Mouse (Mus musculus) hematopoietic stem cell, adult 5-6 weeks (primary cell): ENCODE results near the gene Tgfbr3. TPM values are rescaled to one million over a fixed set of nuclear protein-coding genes. Genes with fewer than 3 reads are reported as not detected.

ENCODE experiments used
- ATAC-seq, 2 experiments: fragments of 125-278 bp in 1 of 2; replicated peaks in 1 of 2; 2 replicates each; pipeline ENCODE4 v1.8.0; 2016 to 2017; ENCODE audit warnings: inconsistent platforms in 2 of 2, mild to moderate bottlenecking in 2 of 2, moderate number of reproducible peaks in 2 of 2, low read depth in 1 of 2, moderate TSS enrichment in 1 of 2; ENCODE audit not compliant: low FRiP score in 2 of 2, poor library complexity in 2 of 2, severe bottlenecking in 2 of 2, insufficient read depth in 1 of 2, low TSS enrichment in 1 of 2
- total RNA-seq: library from RNA; stranded (forward); fragments of 172-1452, 232-1000 nt; gene quantifications from 2 replicates; pipeline ENCODE4 v1.2.3, GENCODE M21; 2017

Tgfbr3 gene
- 10.0 and 17.4 TPM in 2 replicates for total RNA-seq

DNA sequence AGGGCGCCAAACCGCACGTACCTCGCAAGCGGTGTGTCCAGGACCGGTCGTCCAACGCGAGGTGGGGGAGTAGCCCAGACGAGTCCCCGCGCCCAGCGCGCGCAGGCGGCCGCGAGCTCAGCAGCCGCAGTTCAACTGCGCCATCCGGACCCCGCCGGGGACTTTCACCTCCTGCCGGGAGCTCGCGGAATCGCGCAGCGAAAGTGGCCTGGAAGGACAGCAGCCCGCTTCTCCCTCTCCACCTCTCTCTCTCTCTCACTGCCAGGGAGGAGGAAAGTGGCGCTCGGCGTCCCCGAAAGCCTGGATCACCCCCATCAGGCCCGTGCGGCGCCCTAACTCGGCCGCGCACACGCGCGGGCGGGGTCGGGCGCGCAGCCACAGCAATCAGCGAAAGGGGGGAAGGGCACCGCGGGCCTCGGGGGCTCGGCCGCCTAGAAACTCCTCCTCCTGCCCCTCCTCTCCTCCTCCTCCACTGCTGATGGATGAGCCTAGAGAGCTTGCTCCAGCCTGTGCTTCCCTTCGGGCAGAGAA lies at the start of gene Tgfbr3:
TSS of gene Tgfbr3 (minus strand) at position 396 of the 531 bp plus-strand sequence.
- peak; percentile 60 to 74 for ATAC-seq

DNA sequence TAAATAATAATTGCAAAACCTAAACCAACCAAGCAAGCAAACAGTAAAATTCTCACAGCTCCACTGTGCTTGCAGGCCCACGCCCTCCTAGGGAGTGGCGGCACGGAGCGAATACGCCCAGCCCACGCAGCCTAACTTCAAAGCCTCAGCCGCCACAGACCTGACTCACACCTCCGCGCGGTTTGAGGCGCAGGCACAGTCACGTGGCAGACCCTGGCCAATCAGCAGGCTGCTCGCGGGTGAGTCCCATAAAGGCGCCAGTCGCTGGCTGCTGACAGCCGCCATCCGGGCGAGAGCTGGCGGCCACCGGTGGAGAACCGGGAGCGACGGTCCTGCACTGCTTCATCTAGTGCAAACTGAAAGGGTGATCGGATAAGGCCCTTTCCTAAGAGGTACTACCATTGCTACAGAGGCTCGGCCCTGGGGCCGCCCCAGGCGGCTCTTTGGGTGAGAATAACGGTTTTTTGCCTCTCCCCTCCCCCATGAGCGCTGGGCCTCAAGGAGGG lies 41.5 kb upstream of the Tgfbr3 start, which contains the start of gene Brdt:
TSS of gene Brdt (plus strand) at position 244 of the 506 bp plus-strand sequence.
- no peak; a peak in 1 of 4 replicates for ATAC-seq

DNA sequence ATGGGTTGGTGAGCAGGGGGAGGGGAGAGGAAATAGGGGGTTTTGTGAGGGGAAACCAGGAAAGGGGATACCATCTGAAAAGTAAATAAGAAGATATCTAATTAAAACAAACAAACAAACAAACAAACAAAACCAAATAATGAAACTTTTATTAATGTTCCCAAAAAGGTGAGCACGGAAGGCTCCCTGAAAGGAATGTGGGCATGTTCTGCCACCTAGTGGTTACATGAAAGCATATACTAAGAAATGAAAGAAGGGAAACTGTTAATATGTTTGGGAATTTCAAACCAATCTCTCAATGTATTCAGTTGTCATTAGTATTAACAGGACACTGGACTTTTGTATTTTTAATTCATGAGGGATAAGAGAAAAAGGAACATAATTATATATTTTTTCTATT lies 31.3 kb upstream of the Tgfbr3 start:
- ATAC-seq: no peak

DNA sequence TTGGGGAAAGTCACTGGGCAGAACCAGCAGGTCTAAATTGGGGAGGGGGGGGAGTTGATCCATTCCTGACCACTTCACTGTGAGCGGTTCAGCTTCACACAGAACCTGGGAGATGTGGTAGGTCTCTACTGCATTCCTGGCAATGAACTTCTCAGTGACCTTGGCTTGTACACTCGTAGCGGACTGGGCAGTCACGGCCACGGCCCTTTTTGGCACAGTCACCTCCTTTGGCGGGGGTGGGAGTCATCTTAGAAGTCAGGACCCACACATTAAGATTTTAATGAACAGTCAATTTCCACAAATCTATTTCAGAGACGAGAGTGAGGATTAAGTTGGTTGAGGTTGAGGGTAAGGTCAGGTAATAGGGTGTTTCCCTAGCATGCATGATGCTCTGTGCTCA lies 27.7 kb upstream of the Tgfbr3 start:
- ATAC-seq: no peak

DNA sequence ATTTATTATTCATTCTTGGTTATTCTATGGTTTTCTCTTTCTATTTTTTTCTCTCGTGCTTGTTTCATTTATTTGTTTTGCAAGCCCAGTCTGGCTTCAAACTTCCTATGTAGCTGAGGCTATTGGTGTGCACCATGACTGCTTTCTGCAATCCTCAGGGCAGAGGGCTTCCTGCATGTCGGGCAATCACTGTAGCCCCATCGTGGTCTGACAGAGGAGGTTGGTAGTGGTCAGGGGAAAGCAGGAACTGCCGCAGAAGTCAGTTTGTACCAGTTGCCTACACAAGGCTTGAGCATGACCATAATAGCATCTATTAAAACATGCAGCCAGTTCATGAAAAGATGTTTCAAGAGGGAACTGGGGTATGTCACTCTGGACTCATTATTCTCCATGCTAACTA lies 18.0 kb upstream of the Tgfbr3 start:
- ATAC-seq: no peak

DNA sequence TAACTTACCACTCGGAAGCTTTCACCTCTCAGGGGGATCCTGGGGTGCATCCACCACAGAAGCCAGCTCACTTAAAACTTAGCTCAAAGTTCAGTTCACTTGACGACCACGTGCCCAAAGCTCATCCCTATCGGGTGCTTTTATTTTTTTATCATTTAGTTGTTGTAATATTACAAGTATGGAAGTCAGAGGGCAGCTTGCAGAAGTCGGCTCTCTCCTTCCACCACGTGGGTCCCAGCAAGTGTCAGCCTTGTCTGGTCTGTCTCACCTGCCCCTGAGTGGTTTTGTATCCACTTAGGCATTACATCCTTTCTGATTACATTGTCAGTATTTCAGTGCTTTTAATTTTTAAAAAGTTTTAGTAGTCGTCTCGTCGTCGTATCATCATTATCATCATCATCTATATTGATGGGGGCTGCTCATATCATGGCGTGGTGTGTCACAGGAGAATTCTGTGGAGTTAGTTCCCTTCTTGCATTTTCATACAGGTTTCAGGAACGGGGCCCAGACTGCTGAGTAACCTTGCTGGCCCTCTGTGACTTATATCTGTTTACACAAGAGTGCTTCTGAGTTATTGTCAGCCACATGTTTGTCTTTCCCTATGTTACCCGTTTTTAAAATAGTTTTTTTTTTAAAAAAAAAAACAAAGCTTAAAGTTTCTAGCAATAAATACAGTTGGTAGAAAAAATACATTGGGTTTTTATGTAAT lies 14.8 kb upstream of the Tgfbr3 start:
- no peak for ATAC-seq

DNA sequence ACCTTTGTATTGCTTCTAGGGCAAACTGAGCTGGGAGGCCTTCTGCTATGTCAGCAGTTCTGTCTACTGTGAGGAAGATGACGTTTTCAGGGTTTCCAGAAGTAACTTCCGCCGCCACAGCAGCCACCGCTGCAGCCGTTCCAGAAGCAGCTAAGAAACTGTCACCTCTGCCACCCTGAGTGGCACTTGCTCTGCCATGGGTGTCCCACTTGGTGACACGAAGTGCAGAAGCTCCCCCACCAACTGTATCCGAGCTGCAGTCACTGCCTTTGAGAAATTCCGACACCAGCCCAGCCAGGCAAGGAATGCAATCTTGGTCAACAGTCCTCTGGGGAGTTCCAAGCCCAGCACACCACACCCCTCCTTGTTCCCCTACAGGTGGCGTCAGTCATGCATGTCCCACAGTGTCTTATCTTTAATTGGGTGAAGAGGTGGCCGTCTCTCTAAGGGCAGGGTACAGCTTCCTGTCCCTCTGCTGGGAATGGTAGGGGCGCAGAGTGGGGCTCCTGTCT lies 14.0 kb upstream of the Tgfbr3 start:
- ATAC-seq: peak; percentile 65 to 73

DNA sequence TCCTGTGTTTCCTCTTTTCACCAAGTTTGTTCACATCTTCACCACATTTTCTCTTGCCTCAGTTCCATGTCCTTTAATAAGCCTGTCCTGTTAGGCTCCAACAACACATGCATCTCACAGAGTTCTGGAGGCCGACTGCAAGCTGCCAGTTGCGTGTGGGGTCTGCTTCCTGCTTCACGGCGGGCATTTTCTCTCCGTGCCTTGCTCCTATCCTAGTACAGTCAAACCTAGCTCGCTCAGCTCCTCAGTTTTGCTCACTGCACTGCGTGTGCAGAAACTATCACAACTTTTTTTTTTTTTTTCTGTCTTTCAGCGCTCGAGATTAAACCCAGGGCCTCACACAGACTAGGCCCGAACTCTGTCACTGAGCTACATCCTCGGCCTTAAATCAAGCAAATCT lies 9.4 kb upstream of the Tgfbr3 start:
- no peak for ATAC-seq

DNA sequence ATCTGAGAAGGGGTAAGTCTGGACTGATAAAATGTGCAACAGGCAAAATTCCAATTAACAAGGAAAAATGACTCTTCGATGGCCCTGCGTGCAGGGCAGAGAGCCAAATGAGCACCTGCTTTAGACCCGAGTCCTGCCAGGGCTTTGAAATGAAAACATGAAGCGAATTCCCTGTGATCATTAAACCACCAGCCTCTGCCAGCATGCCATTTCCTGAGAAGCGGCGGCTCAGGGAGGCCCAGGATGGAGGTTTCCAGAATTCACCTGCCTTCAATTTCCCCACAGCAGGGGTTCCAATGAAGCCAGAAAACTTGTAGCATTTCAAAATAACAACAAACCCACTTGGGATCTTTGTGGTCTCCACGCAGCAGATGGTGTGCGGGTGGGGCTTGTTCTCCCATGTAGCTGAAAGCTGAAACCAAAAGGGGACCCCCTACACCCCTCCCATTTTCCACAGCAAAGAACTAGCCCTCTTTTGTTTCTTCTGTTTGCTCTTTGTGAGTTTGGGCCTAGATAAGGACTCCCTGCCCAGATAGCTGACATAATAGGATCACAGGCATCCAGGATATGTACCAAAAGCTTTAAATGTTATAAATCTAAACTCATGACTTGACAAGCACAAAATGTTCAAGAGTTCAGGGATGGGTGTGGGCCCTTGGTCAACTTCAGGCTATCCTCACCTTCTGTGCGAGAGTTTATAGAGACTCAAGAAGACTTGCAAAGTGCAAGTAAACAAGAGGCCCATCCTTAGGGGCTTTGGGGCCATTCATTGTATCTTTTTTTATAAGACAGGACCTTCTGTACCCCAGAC lies 7.3 kb upstream of the Tgfbr3 start:
- no peak for ATAC-seq

DNA sequence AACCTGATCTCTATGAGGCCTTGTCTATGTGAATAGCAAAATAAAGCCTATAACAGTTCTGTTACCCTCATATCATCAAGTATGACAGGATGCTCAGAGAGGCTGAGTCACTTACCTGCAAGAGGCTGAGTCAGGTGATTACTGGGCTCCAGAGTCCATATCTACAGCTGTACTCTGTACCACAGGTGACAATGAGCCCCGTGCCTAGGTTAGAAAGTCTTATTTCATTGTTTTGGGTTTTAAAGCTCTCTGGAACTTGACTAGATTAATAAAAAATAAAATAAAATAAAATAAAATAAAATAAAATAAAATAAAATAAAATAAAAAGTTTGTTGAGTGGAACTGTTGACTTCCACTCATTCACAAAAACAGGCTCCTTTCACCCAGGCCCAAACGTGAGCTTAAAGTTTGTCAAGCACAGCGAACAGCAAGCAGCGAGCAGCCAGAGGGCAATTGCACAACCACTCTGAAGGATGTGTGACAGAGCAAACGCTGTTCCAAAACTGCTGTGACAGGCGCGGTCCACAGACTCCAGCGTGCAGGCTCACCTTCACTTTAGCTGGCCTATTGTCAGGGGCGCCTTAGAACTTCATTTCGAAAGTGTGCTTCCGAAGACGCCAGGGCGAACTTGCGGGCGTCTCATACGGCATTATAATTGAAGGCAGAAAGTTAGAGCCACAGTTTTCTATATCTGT lies 6.5 kb upstream of the Tgfbr3 start:
- no peak for ATAC-seq

DNA sequence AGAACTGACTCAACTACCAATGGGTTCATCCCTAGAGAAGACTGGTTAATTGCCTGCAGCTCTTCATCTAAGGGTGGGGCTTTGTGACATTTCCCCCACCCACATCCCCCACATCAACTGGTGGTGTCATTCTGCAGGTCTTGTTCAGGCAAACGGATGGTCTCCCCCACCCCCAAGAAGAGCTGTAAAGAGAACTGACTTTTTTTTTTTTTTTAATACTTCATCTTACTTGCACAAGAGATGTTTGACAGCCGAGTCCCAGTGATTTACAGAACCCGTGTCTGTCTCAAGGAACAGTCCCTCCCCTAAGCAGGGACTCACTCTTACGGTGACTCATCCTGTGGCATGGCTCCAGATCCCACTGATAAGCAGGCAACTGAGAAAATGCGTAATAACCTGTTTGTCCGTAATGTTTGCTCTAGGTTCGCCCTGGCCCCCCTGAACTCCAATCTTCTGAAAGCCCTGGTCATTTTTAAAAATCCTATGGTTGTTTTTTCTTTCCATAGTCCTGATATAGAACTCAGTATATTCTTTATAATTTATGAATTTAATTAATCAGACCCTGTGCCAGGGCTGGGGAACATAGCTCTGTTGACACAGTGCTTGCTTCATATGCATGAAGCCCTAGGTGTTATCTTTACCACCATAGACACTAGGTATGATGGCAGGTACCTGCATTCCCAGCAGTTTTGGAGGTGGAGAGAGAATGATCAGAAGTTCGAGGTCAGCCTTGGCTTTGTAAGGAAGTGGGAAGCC lies 5.8 kb upstream of the Tgfbr3 start:
- ATAC-seq: no peak

DNA sequence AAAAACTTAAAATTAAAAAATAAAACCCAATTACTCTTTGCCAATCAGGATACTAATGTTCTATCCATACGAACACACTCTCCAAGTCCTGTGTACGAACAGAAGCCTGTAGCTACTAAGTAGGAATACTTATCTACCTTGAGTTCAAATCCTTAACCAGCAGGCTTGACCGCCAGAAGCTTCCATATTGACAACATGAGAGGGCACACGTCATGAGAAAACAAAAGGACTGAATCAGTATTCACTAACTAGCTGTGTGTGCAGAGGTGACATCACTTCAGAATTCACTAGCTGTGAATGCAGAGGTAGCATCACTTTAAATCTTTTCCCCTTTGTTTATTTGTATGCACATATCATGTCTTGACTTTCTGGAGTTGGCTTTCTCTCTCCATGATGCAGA lies 4.6 kb upstream of the Tgfbr3 start:
- no peak for ATAC-seq

DNA sequence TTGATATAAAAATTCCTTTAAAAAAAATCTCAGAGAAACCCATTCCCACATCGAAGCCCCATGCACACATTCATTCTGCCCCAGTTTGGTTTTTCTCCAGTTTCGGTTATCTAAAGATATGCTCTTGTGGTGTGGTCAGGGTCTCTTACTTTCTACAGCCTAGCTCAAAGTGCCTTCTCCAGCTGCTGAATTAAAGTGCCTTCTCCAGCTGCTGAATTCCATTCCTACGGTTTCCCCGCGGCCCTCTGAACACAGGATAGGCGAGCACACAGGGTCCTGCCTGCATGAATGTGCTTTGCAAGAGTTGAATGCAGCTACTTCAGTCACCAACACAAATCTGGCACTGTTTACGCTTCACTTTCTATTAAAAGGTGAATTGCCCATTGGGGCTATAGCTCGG lies 557 bp upstream of the Tgfbr3 start:
- ATAC-seq: no peak

DNA sequence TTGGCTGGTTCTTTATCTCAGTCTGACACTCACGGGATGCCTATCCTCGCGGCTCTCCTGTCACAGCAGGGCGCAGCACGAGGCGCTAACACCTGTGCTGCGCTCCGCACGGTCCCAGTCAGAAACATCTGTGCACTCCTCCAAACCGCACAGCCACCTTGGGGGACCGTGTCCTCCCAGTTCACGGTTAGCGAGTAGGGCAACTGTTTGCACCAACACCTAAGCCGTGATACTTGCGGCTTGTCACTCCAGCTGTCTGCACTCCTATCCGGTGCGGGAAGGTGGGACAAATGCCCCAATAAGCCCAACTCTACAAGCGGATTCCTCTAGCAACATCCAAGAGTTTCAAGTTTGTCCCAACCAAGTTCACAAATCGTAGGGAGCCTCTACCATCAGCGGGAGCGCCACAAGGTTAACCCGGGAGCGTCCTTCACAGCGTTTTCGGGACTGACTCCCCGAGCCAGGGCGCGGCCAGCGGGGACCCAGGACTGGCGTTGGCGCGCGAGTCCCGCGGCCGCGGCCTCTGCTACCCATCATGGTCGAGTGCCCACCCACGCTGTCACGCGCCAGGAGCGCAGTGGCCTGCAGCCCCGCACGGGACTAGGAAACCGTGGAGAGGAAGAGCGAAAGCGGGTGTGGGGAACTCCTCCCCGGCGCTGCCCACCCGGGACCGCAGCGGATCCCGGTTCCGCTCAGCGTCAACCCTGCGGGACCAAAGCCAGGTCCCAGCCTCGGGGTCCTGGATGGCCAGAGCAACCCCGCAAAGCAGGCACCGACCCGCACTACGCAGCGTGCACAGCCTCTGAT lies 799 bp downstream of the Tgfbr3 start:
- peak; percentile 19 to 22; a peak in 1 of 4 replicates for ATAC-seq

DNA sequence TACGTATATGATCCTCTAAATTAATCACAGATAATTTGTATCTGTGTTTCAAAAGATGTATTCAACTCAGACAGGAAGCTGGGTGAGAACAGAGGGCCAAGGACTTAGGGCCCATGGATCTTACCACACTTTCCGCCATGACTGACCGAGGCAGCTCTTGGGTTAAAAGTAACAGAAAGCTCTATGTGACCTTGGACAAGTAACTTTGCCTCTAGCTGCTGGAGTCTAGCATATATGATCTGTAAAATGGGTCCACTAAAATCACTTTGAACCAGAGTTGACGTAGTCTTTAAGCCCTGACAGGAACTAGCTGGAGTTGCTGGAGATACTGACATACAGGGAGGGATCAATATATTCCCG lies 1.5 kb downstream of the Tgfbr3 start:
- no peak for ATAC-seq

DNA sequence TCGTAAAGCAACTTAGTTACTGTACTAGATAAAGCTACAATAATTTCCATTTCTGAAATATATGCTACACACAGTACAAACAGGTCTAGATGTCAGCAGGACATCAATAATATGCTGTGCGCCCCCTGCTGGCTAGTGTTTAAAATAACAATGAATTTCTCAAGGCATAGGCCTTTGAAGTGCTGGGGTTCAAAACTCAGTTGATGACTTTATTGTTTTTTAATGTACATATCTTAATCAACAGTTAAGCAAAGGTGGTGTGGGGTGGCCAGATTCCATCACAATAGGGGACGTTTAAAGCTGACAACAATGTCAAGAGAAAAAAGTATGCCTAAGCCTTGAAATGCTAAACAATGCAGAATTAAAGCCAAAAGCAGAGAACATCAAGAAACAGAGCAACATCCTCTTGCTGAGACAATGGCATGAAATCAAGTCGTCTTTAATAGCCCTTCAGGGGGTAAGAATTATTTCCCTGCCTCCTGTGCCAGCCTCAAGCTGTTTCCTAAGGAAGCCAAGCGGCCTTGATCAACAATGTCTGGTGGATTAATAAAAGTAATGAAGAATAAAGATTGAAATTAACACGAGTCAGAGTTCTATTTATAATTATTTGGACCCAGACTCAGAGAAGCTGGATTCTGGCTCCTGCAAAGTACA lies 2.0 kb downstream of the Tgfbr3 start:
- ATAC-seq: peak in 1 of 2 experiments; percentile 41; a peak in 1 of 4 replicates
